Mouse (Mus musculus) kidney, embryonic 16.5 days (tissue): ENCODE measurements around the gene Ankrd24. TPM values are rescaled to one million over a fixed set of nuclear protein-coding genes. Genes with fewer than 3 reads are reported as not detected.
"Not testable (repeated sequence)": the region's sequence is repeated elsewhere in the genome, so short reads cannot be mapped to it uniquely, and the experiment has no call there.

Source experiments
- ATAC-seq: fragments of 200-750 bp; cut with Nextera tagmentation; 2 replicates; pipeline ENCODE4 v1.8.0; 2017; ENCODE audit warnings: moderate TSS enrichment; ENCODE audit not compliant: low FRiP score, low TSS enrichment
- H3K27ac ChIP-seq: fragments of 300-500 bp; sonication (generic); 2 replicates; pipeline ENCODE4 v1.5.1; 2014; ENCODE audit warnings: low read length
- H3K27me3 ChIP-seq: fragments of 300-500 bp; sonication (generic); 2 replicates; pipeline ENCODE4 v1.6.1; 2014; ENCODE audit warnings: low read length, control low read depth, mixed read lengths; ENCODE audit not compliant: insufficient read depth
- H3K36me3 ChIP-seq: fragments of 300-500 bp; sonication (generic); 2 replicates; pipeline ENCODE4 v1.6.1; 2014; ENCODE audit warnings: low read length, control low read depth, mixed read lengths; ENCODE audit not compliant: insufficient read depth
- H3K4me1 ChIP-seq: fragments of 300-500 bp; sonication (generic); 2 replicates; pipeline ENCODE4 v1.6.1; 2014; ENCODE audit warnings: low read length, control low read depth, mixed read lengths; ENCODE audit not compliant: insufficient read depth
- H3K4me2 ChIP-seq: fragments of 300-500 bp; sonication (generic); replicated peaks from 2 replicates; pipeline ENCODE4 v1.6.1; 2014; ENCODE audit warnings: low read depth, low read length
- H3K4me3 ChIP-seq: fragments of 300-500 bp; sonication (generic); 2 replicates; pipeline ENCODE4 v1.5.1; 2014; ENCODE audit warnings: mild to moderate bottlenecking, low read length
- H3K9ac ChIP-seq: fragments of 300-500 bp; sonication (generic); replicated peaks from 2 replicates; pipeline ENCODE4 v1.6.1; 2014; ENCODE audit warnings: low read length
- H3K9me3 ChIP-seq: fragments of 300-500 bp; sonication (generic); 2 replicates; pipeline ENCODE4 v1.6.1; 2016; ENCODE audit warnings: low read length, control low read depth
- WGBS: fragments of 180-500 bp; shearing (Covaris S2); extraction: QIAGEN DNeasy Blood & Tissue Kit; methylation state at CpG from one replicate; pipeline ENCODE4 v1.1.7; 2014; 5-methylcytosine and 5-hydroxymethylcytosine counted together
- polyA plus RNA-seq: library from polyadenylated mRNA; unstranded; fragments of >200 nt; fragmentation: Nextera tagmentation; extraction: Ambion mirVana; gene quantifications from 2 replicates; pipeline ENCODE4 v1.2.1, GENCODE M21; 2015

The Ankrd24 gene
- polyA plus RNA-seq, 1 experiment from 2014 or later = 17.6 TPM

GRCm38 (mm10) chr10:81641978-81642647, 13.8 kb downstream of the Ankrd24 start:
- no peaks in the 10 kb centered on the region for H3K36me3 ChIP-seq
- no peak for ATAC-seq
- H3K4me2 ChIP-seq = peak overlapping the region; percentile 88
- 77% methylated on average over 8 of the region's 8 CpGs for WGBS
- peak overlapping the region; percentile 75; the same call in 1 of the 2 replicates for H3K4me3 ChIP-seq
- peaks cover 14% of the 10 kb centered on the region for H3K4me1 ChIP-seq
- no peaks in the 10 kb centered on the region for H3K27me3 ChIP-seq
- peak overlapping the region; percentile 97 for H3K9ac ChIP-seq
- H3K9me3 ChIP-seq = no peaks in the 10 kb centered on the region
- 0 out of 2 replicates have a peak overlapping the region, but pooled peaks have one; percentile 98 for H3K27ac ChIP-seq

GRCm38 (mm10) chr10:81642648-81643448, 14.5 kb downstream of the Ankrd24 start:
- H3K4me3 ChIP-seq = peak overlapping the region; percentile 75
- 19% methylated on average over 24 of the region's 24 CpGs for WGBS
- H3K27me3 ChIP-seq = no peaks in the 10 kb centered on the region
- peak overlapping the region; percentile 97 for H3K9ac ChIP-seq
- no peaks in the 10 kb centered on the region for H3K9me3 ChIP-seq
- H3K27ac ChIP-seq = peak overlapping the region; percentile 98
- peak overlapping the region; percentile 88 for H3K4me2 ChIP-seq
- peak; percentile 60 for ATAC-seq
- no peaks in the 10 kb centered on the region for H3K36me3 ChIP-seq
- peaks cover 14% of the 10 kb centered on the region for H3K4me1 ChIP-seq

GRCm38 (mm10) chr10:81643449-81644055, 15.2 kb downstream of the Ankrd24 start:
- peak overlapping the region; percentile 97 for H3K9ac ChIP-seq
- under 1% methylated on average over 75 of the region's 75 CpGs for WGBS
- ATAC-seq = peak; percentile 91

GRCm38 (mm10) chr10:81644162-81644561, 15.8 kb downstream of the Ankrd24 start:
- peak overlapping the region; percentile 88 for H3K4me2 ChIP-seq
- no peaks in the 10 kb centered on the region for H3K9me3 ChIP-seq
- H3K27ac ChIP-seq = peak overlapping the region; percentile 98
- peak overlapping the region; percentile 75 for H3K4me3 ChIP-seq
- H3K36me3 ChIP-seq = no peaks in the 10 kb centered on the region
- no peak for ATAC-seq
- no peaks in the 10 kb centered on the region for H3K27me3 ChIP-seq
- H3K9ac ChIP-seq = peak overlapping the region; percentile 97
- peaks cover 14% of the 10 kb centered on the region for H3K4me1 ChIP-seq
- WGBS = 56% methylated on average over 2 of the region's 2 CpGs

More at GRCm38 (mm10) chr10:81643449-81644055, 15.2 kb downstream of the Ankrd24 start:
- H3K36me3 ChIP-seq = no peaks in the 10 kb centered on the region
- peak overlapping the region; percentile 75 for H3K4me3 ChIP-seq
- H3K27me3 ChIP-seq = no peaks in the 10 kb centered on the region
- H3K4me2 ChIP-seq = peak overlapping the region; percentile 88
- peaks cover 14% of the 10 kb centered on the region for H3K4me1 ChIP-seq
- no peaks in the 10 kb centered on the region for H3K9me3 ChIP-seq
- H3K27ac ChIP-seq = peak overlapping the region; percentile 98

- H3K36me3 ChIP-seq = no peaks in the 10 kb centered on the region
- no peak overlapping the region for H3K4me3 ChIP-seq
- no peak overlapping the region for H3K4me2 ChIP-seq
- H3K27ac ChIP-seq = no peak overlapping the region
- WGBS = 89% methylated on average over 18 of the region's 18 CpGs
- no peak overlapping the region for H3K9ac ChIP-seq
- H3K4me1 ChIP-seq = peaks cover 14% of the 10 kb centered on the region
- no peak for ATAC-seq
- H3K9me3 ChIP-seq = no peaks in the 10 kb centered on the region
- H3K27me3 ChIP-seq = no peaks in the 10 kb centered on the region
Measured at GRCm38 (mm10) chr10:81644716-81645115, 16.4 kb downstream of the Ankrd24 start.

- no peak for ATAC-seq
- Histone ChIP-seq H3K27me3 (no peaks in the 10 kb centered on the region), H3K27ac (no peak overlapping the region), H3K4me1 (peaks cover 17% of the 10 kb centered on the region), H3K36me3 (peaks cover 2% of the 10 kb centered on the region; the same call in 1 of the 2 replicates), H3K4me3 (no peak overlapping the region), H3K9me3 (no peaks in the 10 kb centered on the region), H3K9ac (no peak overlapping the region), H3K4me2 (no peak overlapping the region)
- 91% methylated on average over 4 of the region's 4 CpGs for WGBS
Measured at GRCm38 (mm10) chr10:81645391-81645790, 17.1 kb downstream of the Ankrd24 start.

GRCm38 (mm10) chr10:81646015-81646555, 17.7 kb downstream of the Ankrd24 start:
- no peak for ATAC-seq
- Histone ChIP-seq H3K27ac (no peak overlapping the region), H3K36me3 (peaks cover 9% of the 10 kb centered on the region), H3K27me3 (no peaks in the 10 kb centered on the region), H3K4me3 (no peak overlapping the region), H3K4me1 (peaks cover 17% of the 10 kb centered on the region), H3K4me2 (no peak overlapping the region), H3K9me3 (peaks cover 6% of the 10 kb centered on the region; the same call in 1 of the 2 replicates), H3K9ac (no peak overlapping the region)
- 85% methylated on average over 7 of the region's 7 CpGs for WGBS

- Histone ChIP-seq H3K9ac (peak within 1 kb of the TSS; percentile 76), H3K36me3 (peaks cover 22% of the 10 kb centered on the region), H3K27ac (peak within 1 kb of the TSS; percentile 84; the same call in 1 of the 2 replicates), H3K9me3 (peaks cover 23% of the 10 kb centered on the region), H3K4me2 (peak within 1 kb of the TSS; percentile 56), H3K4me3 (peak within 1 kb of the TSS; percentile 58)
- H3K27me3 ChIP-seq, H3K4me1 ChIP-seq: not testable (repeated sequence)
- ATAC-seq = peak; percentile 96
- 2% methylated on average over 25 of the region's 52 CpGs for WGBS
Measured at GRCm38 (mm10) chr10:81648803-81649775, 20.7 kb downstream of the Ankrd24 start, which contains the start of gene Gm10778. Gene Gm10778, plus strand, starts transcription at chr10:81649059.
